Mouse (Mus musculus) urinary bladder, postnatal 14 days (tissue): ENCODE results near the gene Ubc.
"Not testable (repeated sequence)": the region's sequence is repeated elsewhere in the genome, so short reads cannot be mapped to it uniquely, and the experiment has no call there.

Experiments used
- DNase-seq: peaks from one replicate; pipeline ENCODE4 v3.0.0; 2021; ENCODE audit warnings: low spot score

The Ubc gene

GRCm38 (mm10) chr5:125404536-125404902 lies 14.5 kb upstream of the Ubc start:
- no peak for DNase-seq

- peak; percentile 63 for DNase-seq
Observed at GRCm38 (mm10) chr5:125403481-125404465, 13.8 kb upstream of the Ubc start.

- DNase-seq = no peak
Observed at GRCm38 (mm10) chr5:125402991-125403390, 13.0 kb upstream of the Ubc start.

- no peak for DNase-seq
Observed at GRCm38 (mm10) chr5:125402476-125402875, 12.5 kb upstream of the Ubc start.

GRCm38 (mm10) chr5:125400903-125401302 lies 10.9 kb upstream of the Ubc start:
- DNase-seq = peak; percentile 57

GRCm38 (mm10) chr5:125395008-125395407 lies 5.0 kb upstream of the Ubc start:
- DNase-seq = no peak

- DNase-seq = peak; percentile 88
Observed at GRCm38 (mm10) chr5:125393622-125394603, 3.9 kb upstream of the Ubc start.

- DNase-seq = peak; percentile 97
Observed at GRCm38 (mm10) chr5:125392977-125393621, 3.1 kb upstream of the Ubc start.

GRCm38 (mm10) chr5:125392618-125392976 lies 2.6 kb upstream of the Ubc start:
- DNase-seq = no peak

GRCm38 (mm10) chr5:125392176-125392575 lies 2.2 kb upstream of the Ubc start:
- DNase-seq = not testable (repeated sequence)

- DNase-seq = peak; percentile 76
Observed at GRCm38 (mm10) chr5:125391609-125392008, 1.6 kb upstream of the Ubc start.

GRCm38 (mm10) chr5:125390906-125391477 lies 990 bp upstream of the Ubc start:
- no peak for DNase-seq

GRCm38 (mm10) chr5:125389131-125389578 lies 847 bp downstream of the Ubc start, which contains the start of gene Gm10382:
Gene Gm10382 (plus strand): TSS chr5:125389322.
- peak; percentile 84 for DNase-seq

GRCm38 (mm10) chr5:125388358-125389092 lies 1.5 kb downstream of the Ubc start:
- no peak for DNase-seq

GRCm38 (mm10) chr5:125387295-125387694 lies 2.7 kb downstream of the Ubc start:
- not testable (repeated sequence) for DNase-seq

- no peak for DNase-seq
Observed at GRCm38 (mm10) chr5:125385215-125385940, 4.6 kb downstream of the Ubc start.

GRCm38 (mm10) chr5:125384512-125385214 lies 5.3 kb downstream of the Ubc start:
- DNase-seq = no peak

GRCm38 (mm10) chr5:125383637-125384420 lies 6.2 kb downstream of the Ubc start:
- no peak for DNase-seq
